Comparison of ENCODE assay signal across 10 mouse cellular contexts in the genomic region with DNA sequence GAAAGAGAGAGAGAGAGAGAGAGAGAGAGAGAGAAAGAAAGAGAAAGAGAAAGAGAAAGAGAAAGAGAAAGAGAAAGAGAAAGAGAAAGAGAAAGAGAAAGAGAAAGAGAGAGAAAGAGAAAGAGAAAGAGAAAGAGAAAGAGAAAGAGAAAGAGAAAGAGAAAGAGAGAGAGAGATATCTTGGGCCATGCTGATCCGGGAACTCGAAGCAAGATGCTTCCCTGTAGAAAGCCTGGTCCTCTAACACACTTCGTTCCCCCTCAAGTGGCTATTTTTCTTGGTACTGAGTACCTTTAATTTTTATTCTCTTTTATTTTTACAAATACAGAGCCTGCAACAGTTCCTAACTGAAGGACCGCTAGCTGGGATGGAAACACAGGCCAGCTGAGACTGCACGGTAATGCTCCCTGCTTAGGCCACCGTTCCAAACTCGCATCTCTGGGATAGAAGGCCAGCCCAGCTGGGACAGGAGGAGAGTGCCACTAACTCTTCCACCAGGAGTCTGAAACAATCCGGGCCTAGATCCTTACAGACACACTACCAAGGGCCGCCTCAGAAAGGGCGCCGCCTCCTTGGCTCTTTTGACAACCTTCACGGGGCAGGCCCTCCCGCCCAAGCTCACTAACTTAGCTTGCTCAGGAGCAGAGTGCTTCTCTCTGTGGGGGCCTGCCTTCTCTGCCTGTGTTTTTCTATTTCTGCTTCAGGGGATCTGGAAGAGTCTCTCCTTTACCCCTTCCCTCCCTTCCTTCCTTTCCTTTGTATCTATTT. TPM values are rescaled to one million over a fixed set of nuclear protein-coding genes. Genes with fewer than 3 reads are reported as not detected.
DNase-seq lines count a peak whose midpoint lies in the region; ATAC-seq and TF ChIP-seq lines count a peak whose summit lies in the region.
"Had no signal": no experiment of that assay in that cellular context is flagged by ENCODE, and none has a peak within 500 bp of the region (broad histone marks: within the 10 kb centered on the region; RNA-seq: fewer than 3 reads in every experiment).

No protein-coding gene starts in this region.

- in situ Hi-C loops in ES-E14 (cut with MboI; ENCODE audit: low sequenced_read_pairs in 2 of 2, unreplicated experiment in 2 of 2), result no loop called here

- H3K4me3 ChIP-seq in heart, embryonic 11.5 days (ENCODE audit: low read depth, low read length), result no peak overlapping the region
- no peak overlapping the region for H3K4me3 ChIP-seq in ES-E14 (ENCODE audit: insufficient read depth in 1 of 2, low read depth in 1 of 2, low read length in 2 of 2, poor library complexity in 1 of 2, severe bottlenecking in 1 of 2)
- H3K4me3 ChIP-seq in hindbrain, embryonic 10.5 days, result peak overlapping the region; percentile 16
- H3K4me3 ChIP-seq in midbrain, embryonic 11.5 days (ENCODE audit: low read depth, low read length), result no peak overlapping the region

- peak overlapping the region; percentile 19 for H3K4me2 ChIP-seq in heart, embryonic 11.5 days
- H3K4me2 ChIP-seq in midbrain, embryonic 11.5 days, result no peak overlapping the region

- H3K27ac ChIP-seq in heart, embryonic 11.5 days (ENCODE audit: low read depth, low read length), result peak overlapping the region; percentile 73
- H3K27ac ChIP-seq in ES-E14 (ENCODE audit: insufficient read depth, low read depth, low read length, poor library complexity, severe bottlenecking), result peak overlapping the region; percentile 65; the same call in 1 of the 2 replicates
- peak overlapping the region; percentile 85 for H3K27ac ChIP-seq in hindbrain, embryonic 10.5 days
- peak overlapping the region; percentile 84 for H3K27ac ChIP-seq in midbrain, embryonic 11.5 days (ENCODE audit: low read depth, low read length)

- H3K9ac ChIP-seq in heart, embryonic 11.5 days (ENCODE audit: low read depth, low read length), result peak overlapping the region; percentile 49; the same call in 1 of the 2 replicates
- peak overlapping the region; percentile 39; the same call in 1 of the 2 replicates for H3K9ac ChIP-seq in ES-E14 (ENCODE audit: insufficient read depth, low read depth, low read length, poor library complexity, severe bottlenecking)
- H3K9ac ChIP-seq in midbrain, embryonic 11.5 days (ENCODE audit: low read length), result peak overlapping the region; percentile 36; the same call in 1 of the 2 replicates

- no peak for ATAC-seq in heart, embryonic 11.5 days (replicated peaks; ENCODE audit: insufficient number of reproducible peaks, low FRiP score, low TSS enrichment)
- ATAC-seq in midbrain, embryonic 11.5 days (ENCODE audit: low FRiP score), result no peak

- DNase-seq in heart, postnatal 10 days, result no peak
- DNase-seq in ES-E14 (ENCODE audit: low read depth, low spot score), result no peak
- DNase-seq in hindbrain, embryonic 10.5 days (ENCODE audit: low spot score), result no peak
- peak; percentile 93 for DNase-seq in midbrain, embryonic 11.5 days (ENCODE audit: low spot score, missing footprints)
- DNase-seq in left cerebral cortex, postnatal 14 days (ENCODE audit: low spot score in 2 of 2), result no peak
- no peak for DNase-seq in urinary bladder, postnatal 14 days (ENCODE audit: low spot score)
- no peak for DNase-seq in ovary, postnatal 14 days (ENCODE audit: low spot score)
- DNase-seq: cerebellum, adult 2 months; layer of hippocampus, adult 9-11 months had no signal

- no peaks in the 10 kb centered on the region for H3K27me3 ChIP-seq in heart, embryonic 11.5 days (ENCODE audit: control insufficient read depth, insufficient read depth, low read length)
- no peaks in the 10 kb centered on the region for H3K27me3 ChIP-seq in hindbrain, embryonic 10.5 days (ENCODE audit: insufficient read depth, poor library complexity, severe bottlenecking)
- no peaks in the 10 kb centered on the region for H3K27me3 ChIP-seq in midbrain, embryonic 11.5 days (ENCODE audit: control insufficient read depth, insufficient read depth, low read length)

- intact Hi-C loops in heart, postnatal 10 days (cut with DNase I), result no loop called here
- intact Hi-C loops in left cerebral cortex, postnatal 14 days (cut with DNase I), result no loop called here

- H3K36me3 ChIP-seq in heart, embryonic 11.5 days (ENCODE audit: control insufficient read depth, insufficient read depth, low read length), result peaks cover 8% of the 10 kb centered on the region
- peaks cover 11% of the 10 kb centered on the region; the same call in 1 of the 2 replicates for H3K36me3 ChIP-seq in ES-E14 (ENCODE audit: control insufficient read depth, insufficient read depth, low read length, poor library complexity, severe bottlenecking)
- H3K36me3 ChIP-seq in hindbrain, embryonic 10.5 days, result peaks cover 55% of the 10 kb centered on the region
- peaks cover 4% of the 10 kb centered on the region for H3K36me3 ChIP-seq in midbrain, embryonic 11.5 days (ENCODE audit: control insufficient read depth, insufficient read depth, low read length)

- H3K4me1 ChIP-seq in heart, embryonic 11.5 days (ENCODE audit: control insufficient read depth, insufficient read depth, low read length), result peaks cover 68% of the 10 kb centered on the region
- H3K4me1 ChIP-seq in ES-E14 (ENCODE audit: control insufficient read depth in 2 of 2, insufficient read depth in 2 of 2, low read length in 2 of 2, poor library complexity in 1 of 2), result peaks cover 20 to 43% of the 10 kb centered on the region in 2 experiments
- H3K4me1 ChIP-seq in hindbrain, embryonic 10.5 days (replicated peaks), result peaks cover 97% of the 10 kb centered on the region
- H3K4me1 ChIP-seq in midbrain, embryonic 11.5 days (ENCODE audit: control insufficient read depth, insufficient read depth, low read length), result peaks cover 89% of the 10 kb centered on the region

- H3K9me3 ChIP-seq in heart, embryonic 11.5 days (replicated peaks; ENCODE audit: control insufficient read depth, low read length), result no peaks in the 10 kb centered on the region
- no peaks in the 10 kb centered on the region for H3K9me3 ChIP-seq in ES-E14 (ENCODE audit: control insufficient read depth, insufficient read depth, low read depth, low read length)
- H3K9me3 ChIP-seq in hindbrain, embryonic 10.5 days, result no peaks in the 10 kb centered on the region
- no peaks in the 10 kb centered on the region for H3K9me3 ChIP-seq in midbrain, embryonic 11.5 days (ENCODE audit: control insufficient read depth, low read length)

- 45% methylated on average over 13 of the region's 13 CpGs for WGBS in heart, embryonic 11.5 days (ENCODE audit: insufficient replicate concordance)
- WGBS in hindbrain, embryonic 10.5 days, result 27% methylated on average over 13 of the region's 13 CpGs
- 19% methylated on average over 13 of the region's 13 CpGs for WGBS in midbrain, embryonic 11.5 days

TF ChIP-seq in ES-E14, 5 proteins besides CTCF, POLR2A, EP300 and RAD21:
- TF ChIP-seq ZC3H11A (IDR thresholded peaks at IDR 0.05; ENCODE audit: borderline replicate concordance, low read depth, low read length), result no peak
- no peak for TF ChIP-seq CHD2 (IDR thresholded peaks at IDR 0.05; ENCODE audit: low read depth, low read length)
- TF ChIP-seq HCFC1 (IDR thresholded peaks at IDR 0.05; ENCODE audit: borderline replicate concordance, insufficient read depth, low read length), result no peak
- TF ChIP-seq MAFK (IDR thresholded peaks at IDR 0.05; ENCODE audit: insufficient read depth, low read depth, low read length), result no peak
- TF ChIP-seq ZNF384 (IDR thresholded peaks at IDR 0.05; ENCODE audit: low read depth, low read length), result no peak

RNA-seq across cellular contexts. Expression of a gene that starts 25.1 kb away (rescaled TPM):
- 15.3 and 18.4 TPM in 2 replicates for polyA plus RNA-seq in heart, embryonic 11.5 days (2014; fragmentation: Nextera tagmentation; extraction: Ambion mirVana)
- total RNA-seq in heart, postnatal 10 days (2021), result 100 to 1,000 TPM; 218 to 219 TPM
- 66.4 and 94.8 TPM in 2 replicates for total RNA-seq in ES-E14 (2012; rRNA removed)
- 27.3 and 29.9 TPM in 2 replicates for polyA plus RNA-seq in hindbrain, embryonic 10.5 days (2016; fragmentation: Nextera tagmentation; extraction: Ambion mirVana)
- polyA plus RNA-seq in midbrain, embryonic 11.5 days (2014; fragmentation: Nextera tagmentation; extraction: Ambion mirVana), result 25.7 and 27.0 TPM in 2 replicates
- total RNA-seq in left cerebral cortex, postnatal 14 days (2021), result 100 to 1,000 TPM in 1 of 2 experiments, 10 to 100 TPM in 1; 97.8 to 103 TPM
